In genomic region chr10:4355882-4356451, GRCm38 (mm10) we compare ENCODE assay signal across 21 mouse cellular contexts. TPM values are rescaled to one million over a fixed set of nuclear protein-coding genes. Genes with fewer than 3 reads are reported as not detected.
DNase-seq lines count a peak whose midpoint lies in the region; ATAC-seq and TF ChIP-seq lines count a peak whose summit lies in the region.
"Had no signal": no experiment of that assay in that cellular context is flagged by ENCODE, and none has a peak within 500 bp of the region (broad histone marks: within the 10 kb centered on the region; RNA-seq: fewer than 3 reads in every experiment).

No protein-coding gene starts in this region.

- WGBS in thymus, adult 2 months: 17% methylated on average over 19 of the region's 19 CpGs
- WGBS in cerebellum, adult 2 months: 87% methylated on average over 19 of the region's 19 CpGs
- WGBS in midbrain, embryonic 13.5 days: 93% methylated on average over 19 of the region's 19 CpGs

- no peak for TF ChIP-seq POLR2A in thymus, adult 2 months (IDR thresholded peaks at IDR 0.05; ENCODE audit: control insufficient read depth, extremely low read depth, insufficient read depth, low read length, poor library complexity)
- TF ChIP-seq POLR2A in cerebellum, adult 2 months (IDR thresholded peaks at IDR 0.05; ENCODE audit: borderline replicate concordance, insufficient read depth, low read length): no peak

- 0 out of 2 replicates have a peak overlapping the region, but pooled peaks have one; percentile 57 for H3K4me3 ChIP-seq in E14TG2a.4 (replicated peaks; ENCODE audit: low read length)
- peak overlapping the region; percentile 36 for H3K4me3 ChIP-seq in thymus, adult 2 months (ENCODE audit: control insufficient read depth, insufficient read depth, low read length)
- H3K4me3 ChIP-seq in cerebellum, adult 2 months (replicated peaks; ENCODE audit: insufficient read depth, low read depth, low read length): no peak overlapping the region
- H3K4me3 ChIP-seq in midbrain, embryonic 13.5 days (replicated peaks): no peak overlapping the region
- H3K4me3 ChIP-seq: embryonic facial prominence, embryonic 15.5 days; forebrain, embryonic 12.5 days; limb, embryonic 10.5 days; liver, embryonic 12.5 days; lung, embryonic 15.5 days; midbrain, embryonic 10.5 days; neural tube, embryonic 15.5 days had no signal

- peak overlapping the region; percentile 29 for H3K27ac ChIP-seq in thymus, adult 2 months (ENCODE audit: control insufficient read depth, insufficient read depth, low read length)
- H3K27ac ChIP-seq in cerebellum, adult 2 months (ENCODE audit: insufficient read depth, low read length): no peak overlapping the region
- H3K27ac ChIP-seq in midbrain, embryonic 13.5 days: no peak overlapping the region
- H3K27ac ChIP-seq: embryonic facial prominence, embryonic 15.5 days; forebrain, embryonic 12.5 days; limb, embryonic 10.5 days; liver, embryonic 12.5 days; lung, embryonic 15.5 days; midbrain, embryonic 10.5 days; neural tube, embryonic 15.5 days; stomach, postnatal 0 days had no signal

- H3K36me3 ChIP-seq in E14TG2a.4 (ENCODE audit: insufficient read depth, low read length): peaks cover 90% of the 10 kb centered on the region
- H3K36me3 ChIP-seq in thymus, adult 2 months (ENCODE audit: control insufficient read depth, insufficient read depth, low read length): no peaks in the 10 kb centered on the region
- H3K36me3 ChIP-seq in midbrain, embryonic 13.5 days: peaks cover 28% of the 10 kb centered on the region

- no peaks in the 10 kb centered on the region for H3K9me3 ChIP-seq in E14TG2a.4 (ENCODE audit: low read length)
- H3K9me3 ChIP-seq in midbrain, embryonic 13.5 days: no peaks in the 10 kb centered on the region
- H3K9me3 ChIP-seq: embryonic facial prominence, embryonic 15.5 days; forebrain, embryonic 12.5 days; limb, embryonic 10.5 days; liver, embryonic 12.5 days; lung, embryonic 15.5 days; midbrain, embryonic 10.5 days; neural tube, embryonic 15.5 days had no signal

- H3K4me2 ChIP-seq in midbrain, embryonic 13.5 days (replicated peaks): no peak overlapping the region
- H3K4me2 ChIP-seq: embryonic facial prominence, embryonic 15.5 days; forebrain, embryonic 12.5 days; liver, embryonic 12.5 days; lung, embryonic 15.5 days; neural tube, embryonic 15.5 days had no signal

- no peaks in the 10 kb centered on the region for H3K27me3 ChIP-seq in E14TG2a.4 (ENCODE audit: insufficient read depth, low read length)
- no peaks in the 10 kb centered on the region for H3K27me3 ChIP-seq in thymus, adult 2 months (ENCODE audit: control insufficient read depth, insufficient read depth, low read length)
- H3K27me3 ChIP-seq in cerebellum, adult 2 months (ENCODE audit: control insufficient read depth, insufficient read depth, low read length): no peaks in the 10 kb centered on the region
- no peaks in the 10 kb centered on the region for H3K27me3 ChIP-seq in midbrain, embryonic 13.5 days
- H3K27me3 ChIP-seq: embryonic facial prominence, embryonic 15.5 days; forebrain, embryonic 12.5 days; liver, embryonic 12.5 days; lung, embryonic 15.5 days; neural tube, embryonic 15.5 days had no signal

- H3K9ac ChIP-seq in midbrain, embryonic 13.5 days (replicated peaks): no peak overlapping the region
- H3K9ac ChIP-seq: embryonic facial prominence, embryonic 15.5 days; forebrain, embryonic 12.5 days; liver, embryonic 12.5 days; lung, embryonic 15.5 days; neural tube, embryonic 15.5 days had no signal

- peak; percentile 65 for DNase-seq in CD4-positive helper T cell, adult 2 months (ENCODE audit: low read depth, low spot score)
- DNase-seq in thymus, adult 2 months: peak; percentile 43
- DNase-seq in cerebellum, adult 2 months: no peak
- DNase-seq in frontal cortex, postnatal 25 days (ENCODE audit: low spot score in 2 of 2): no peak
- DNase-seq: adrenal gland, postnatal 25 days; cerebellum, postnatal 36 days; gastrocnemius, adult 2 months; heart, postnatal 10 days; kidney, adult 2 months; kidney, postnatal 4 days had no signal

- peaks cover 64% of the 10 kb centered on the region for H3K4me1 ChIP-seq in E14TG2a.4 (replicated peaks; ENCODE audit: low read depth, low read length)
- H3K4me1 ChIP-seq in thymus, adult 2 months (replicated peaks; ENCODE audit: control insufficient read depth, insufficient read depth, low read length): peaks cover 33% of the 10 kb centered on the region
- peaks cover 2% of the 10 kb centered on the region; the same call in 1 of the 2 replicates for H3K4me1 ChIP-seq in cerebellum, adult 2 months (ENCODE audit: control insufficient read depth, insufficient read depth, low read length)
- H3K4me1 ChIP-seq in midbrain, embryonic 13.5 days (replicated peaks): no peaks in the 10 kb centered on the region
- H3K4me1 ChIP-seq: embryonic facial prominence, embryonic 15.5 days; forebrain, embryonic 12.5 days; limb, embryonic 10.5 days; liver, embryonic 12.5 days; lung, embryonic 15.5 days; midbrain, embryonic 10.5 days; neural tube, embryonic 15.5 days had no signal

- peak; percentile 76 for ATAC-seq in inflammation-experienced regulatory T-cells, adult 6 months
- no peak for ATAC-seq in midbrain, embryonic 13.5 days
- ATAC-seq: liver, embryonic 12.5 days had no signal

- no peak for TF ChIP-seq CTCF in E14TG2a.4 (conservative IDR thresholded peaks at IDR 0.05; ENCODE audit: low read length)
- no peak for TF ChIP-seq CTCF in thymus, adult 2 months (IDR thresholded peaks at IDR 0.05; ENCODE audit: borderline replicate concordance, control insufficient read depth, extremely low read depth, insufficient read depth, low read length, poor library complexity)
- TF ChIP-seq CTCF in cerebellum, adult 2 months (IDR thresholded peaks at IDR 0.05; ENCODE audit: borderline replicate concordance, insufficient read depth, low read depth, low read length): no peak

RNA-seq across cellular contexts. Expression of gene Zbtb2, which starts 31.9 kb away (rescaled TPM):
- polyA plus RNA-seq in inflammation-experienced regulatory T-cells, adult 6 months (2017; shearing (Covaris generic)): 10 to 100 TPM in 2 of 3 experiments, 1 to 10 TPM in 1; 9.1 to 11.5 (median 11.1) TPM
- 32.8 and 37.9 TPM in 2 replicates for polyA plus RNA-seq in thymus, adult 2 months (2012; rRNA removed)
- 8.3 and 8.7 TPM in 2 replicates for polyA plus RNA-seq in cerebellum, adult 2 months (2012; rRNA removed)
- 18.6 and 18.7 TPM in 2 replicates for polyA plus RNA-seq in midbrain, embryonic 13.5 days (2015; fragmentation: Nextera tagmentation; extraction: Ambion mirVana)

Comparison
In these comparisons a context has a peak if more than half of its experiments do, and no peak if none do; other contexts are left out.
1. DNase-seq: peak in CD4-positive helper T cell, adult 2 months (single experiment) and thymus, adult 2 months (single experiment); none in cerebellum, adult 2 months (0 of 2) and frontal cortex, postnatal 25 days (0 of 2).
2. H3K4me3 ChIP-seq: peak in E14TG2a.4 (single experiment) and thymus, adult 2 months (single experiment); none in cerebellum, adult 2 months (single experiment) and midbrain, embryonic 13.5 days (single experiment).